Mouse (Mus musculus): ENCODE results near the gene Pip4k2b. TPM values are rescaled to one million over a fixed set of nuclear protein-coding genes. Genes with fewer than 3 reads are reported as not detected.

Pip4k2b gene
- polyA plus RNA-seq, 1 experiment from 2014 or later, result 1.8 TPM

DNA sequence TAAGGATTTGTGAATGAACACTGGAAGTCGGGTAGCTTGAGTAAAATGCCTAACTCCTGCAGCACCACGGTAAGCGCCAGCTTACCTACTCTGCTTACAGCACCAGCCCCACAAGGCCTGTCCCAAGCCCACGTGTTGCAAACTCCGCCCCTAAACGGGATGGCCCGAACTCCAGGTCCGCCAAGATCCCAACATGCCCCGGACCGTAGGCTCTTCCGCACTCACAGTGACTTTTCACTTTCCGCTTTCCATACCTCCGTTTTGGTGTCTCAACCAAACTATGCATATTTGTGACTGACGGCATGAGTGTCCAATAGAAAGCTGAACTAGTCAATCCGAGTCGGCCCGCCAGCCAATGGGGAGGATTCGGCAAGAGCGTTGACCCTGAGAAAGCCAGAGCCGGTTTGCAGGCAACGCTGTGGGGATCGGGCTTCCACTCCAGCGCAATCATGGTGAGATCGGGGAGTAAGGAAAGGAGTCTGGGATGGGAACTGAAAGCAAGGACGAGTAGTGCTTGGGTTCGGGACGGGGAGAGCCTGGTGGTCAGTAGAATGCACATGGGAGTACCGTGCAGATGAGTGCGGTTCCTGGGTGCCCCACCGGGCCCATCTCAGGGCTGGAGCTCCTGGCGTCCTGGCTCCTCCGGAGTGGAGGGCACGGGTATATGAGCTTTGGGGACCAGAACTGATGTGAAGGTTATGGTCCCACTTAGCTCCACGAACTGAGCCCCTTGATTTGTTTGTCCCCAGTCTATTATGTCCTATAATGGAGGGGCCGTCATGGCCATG, 41.3 kb downstream of the Pip4k2b start, which contains the start of gene Psmb3:
Psmb3 (plus strand) TSS at position 361 of the 788 bp plus-strand sequence.
- peak within 1 kb of the TSS; percentile 85 for H3K4me3 ChIP-seq
- peak within 1 kb of the TSS; percentile 91 for H3K27ac ChIP-seq
- DNase-seq (ENCODE audit: low spot score), result peak; percentile 97
- WGBS, result under 1% methylated on average over 35 of the region's 35 CpGs
- no peaks in the 10 kb centered on the region for H3K9me3 ChIP-seq
- H3K36me3 ChIP-seq, result peaks cover 35% of the 10 kb centered on the region
- peaks cover 46% of the 10 kb centered on the region for H3K4me1 ChIP-seq (replicated peaks)
- no peaks in the 10 kb centered on the region for H3K27me3 ChIP-seq (ENCODE audit: insufficient read depth, poor library complexity, severe bottlenecking)

DNA sequence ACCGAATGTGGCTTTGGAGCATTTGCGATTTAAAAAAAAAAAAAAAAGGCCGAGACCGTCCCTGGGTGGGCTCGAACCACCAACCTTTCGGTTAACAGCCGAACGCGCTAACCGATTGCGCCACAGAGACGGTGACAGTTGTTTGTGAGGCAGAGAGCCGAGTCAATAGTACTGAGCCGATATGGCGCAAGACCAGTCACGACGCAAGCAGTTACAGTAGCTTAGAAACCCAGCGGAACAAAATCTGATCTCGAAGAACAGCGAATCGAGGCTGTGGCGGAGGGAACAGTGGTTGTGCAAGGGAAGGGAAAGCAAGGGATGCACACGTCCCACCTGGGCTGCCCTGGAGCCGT, 42.1 kb downstream of the Pip4k2b start:
- Histone ChIP-seq H3K36me3 (peaks cover 26% of the 10 kb centered on the region), H3K4me3 (peak overlapping the region; percentile 85), H3K27ac (peak overlapping the region; percentile 91), H3K4me1 (replicated peaks) (peaks cover 54% of the 10 kb centered on the region), H3K27me3 (ENCODE audit: insufficient read depth, poor library complexity, severe bottlenecking) (no peaks in the 10 kb centered on the region), H3K9me3 (no peaks in the 10 kb centered on the region)
- WGBS, result under 1% methylated on average over 24 of the region's 24 CpGs
- peak; percentile 88 for DNase-seq (ENCODE audit: low spot score)

DNA sequence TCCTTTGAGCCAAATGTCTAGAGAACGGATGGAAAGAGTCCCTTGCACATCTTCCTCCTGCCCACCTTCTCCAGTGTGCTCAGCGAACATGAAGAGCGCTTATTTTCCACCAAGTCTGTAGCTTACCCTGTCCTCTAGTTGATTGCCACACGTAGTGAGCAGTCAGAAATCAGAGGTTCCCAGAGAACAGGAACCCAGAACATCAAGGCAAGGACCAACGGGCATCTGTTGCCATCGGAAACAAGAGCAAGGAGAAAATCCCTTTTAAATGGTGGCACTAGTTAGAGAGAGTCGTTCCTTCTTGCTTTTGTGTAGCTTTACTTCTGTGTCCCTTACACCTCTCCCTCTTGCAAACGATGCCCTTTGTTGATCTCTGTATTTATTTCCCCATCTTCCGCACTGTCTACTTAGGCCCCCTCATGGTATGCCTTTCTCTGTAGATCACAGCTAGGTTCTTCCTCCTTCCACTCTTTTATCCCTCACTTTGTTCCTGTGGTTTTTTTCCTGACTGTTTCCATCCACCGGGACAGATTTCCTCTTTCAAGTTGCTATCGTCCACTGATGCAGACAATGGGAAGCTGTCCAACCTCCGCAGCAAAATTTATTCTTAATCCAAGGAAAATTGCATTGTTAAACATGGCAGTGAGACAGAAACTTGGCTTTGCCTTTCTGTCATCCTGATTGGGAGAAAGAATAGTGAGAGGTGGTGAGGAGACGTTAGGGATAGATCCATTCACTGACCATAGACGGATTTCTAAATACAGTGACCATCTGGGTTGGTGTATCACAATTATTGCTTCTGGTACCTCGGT, 42.7 kb downstream of the Pip4k2b start:
- peak overlapping the region; percentile 85 for H3K4me3 ChIP-seq
- H3K4me1 ChIP-seq (replicated peaks), result peaks cover 60% of the 10 kb centered on the region
- H3K27ac ChIP-seq, result peak overlapping the region; percentile 99; the same call in 1 of the 2 replicates
- 57% methylated on average over 15 of the region's 15 CpGs for WGBS
- no peak for DNase-seq (ENCODE audit: low spot score)
- H3K9me3 ChIP-seq, result no peaks in the 10 kb centered on the region
- peaks cover 20% of the 10 kb centered on the region for H3K36me3 ChIP-seq
- H3K27me3 ChIP-seq (ENCODE audit: insufficient read depth, poor library complexity, severe bottlenecking), result no peaks in the 10 kb centered on the region

DNA sequence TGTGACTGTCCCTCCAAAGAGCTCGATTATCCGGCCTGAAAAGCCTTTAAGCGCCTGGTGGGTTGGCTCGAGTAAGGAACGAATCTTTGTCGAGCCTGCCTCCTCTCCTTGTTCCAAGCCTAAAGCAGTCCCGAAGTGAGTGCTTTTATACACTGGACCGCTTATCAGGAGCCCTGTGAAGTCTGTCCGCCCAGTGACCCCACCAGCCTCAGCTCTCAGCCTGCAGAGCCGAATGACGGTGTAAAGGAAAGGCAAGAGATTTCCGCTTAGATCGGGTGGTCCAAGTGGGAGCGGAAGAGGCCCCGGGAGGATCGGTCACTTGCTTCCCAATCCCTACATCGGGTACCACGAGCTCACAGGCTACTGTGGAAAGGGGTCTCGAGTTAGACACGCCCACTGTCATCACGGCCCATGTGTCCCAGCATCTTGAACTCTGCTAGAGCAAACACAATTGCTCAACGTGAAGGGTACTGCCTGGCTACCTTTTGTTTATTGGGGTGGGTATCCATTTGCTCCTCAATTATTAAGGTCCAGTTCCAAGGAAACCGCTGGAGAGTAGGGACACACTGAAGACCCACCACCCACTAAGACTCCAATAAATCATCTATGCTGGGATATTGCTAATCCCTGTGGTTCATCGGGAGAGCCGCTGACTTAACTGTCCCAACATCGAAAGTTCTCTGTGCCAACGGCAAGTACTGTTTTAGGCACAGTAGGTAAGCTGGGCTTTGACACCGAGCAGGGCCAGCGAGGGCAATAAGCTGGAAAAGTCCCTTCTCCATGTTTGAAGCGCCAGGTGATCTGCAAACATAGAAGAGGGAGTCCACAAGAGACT, 43.5 kb downstream of the Pip4k2b start:
- H3K4me3 ChIP-seq, result peak overlapping the region; percentile 85
- peaks cover 68% of the 10 kb centered on the region for H3K4me1 ChIP-seq (replicated peaks)
- DNase-seq (ENCODE audit: low spot score), result no peak
- peak overlapping the region; percentile 99 for H3K27ac ChIP-seq
- H3K36me3 ChIP-seq, result peaks cover 12% of the 10 kb centered on the region
- H3K27me3 ChIP-seq (ENCODE audit: insufficient read depth, poor library complexity, severe bottlenecking), result no peaks in the 10 kb centered on the region
- H3K9me3 ChIP-seq, result no peaks in the 10 kb centered on the region
- WGBS, result 19% methylated on average over 30 of the region's 30 CpGs

DNA sequence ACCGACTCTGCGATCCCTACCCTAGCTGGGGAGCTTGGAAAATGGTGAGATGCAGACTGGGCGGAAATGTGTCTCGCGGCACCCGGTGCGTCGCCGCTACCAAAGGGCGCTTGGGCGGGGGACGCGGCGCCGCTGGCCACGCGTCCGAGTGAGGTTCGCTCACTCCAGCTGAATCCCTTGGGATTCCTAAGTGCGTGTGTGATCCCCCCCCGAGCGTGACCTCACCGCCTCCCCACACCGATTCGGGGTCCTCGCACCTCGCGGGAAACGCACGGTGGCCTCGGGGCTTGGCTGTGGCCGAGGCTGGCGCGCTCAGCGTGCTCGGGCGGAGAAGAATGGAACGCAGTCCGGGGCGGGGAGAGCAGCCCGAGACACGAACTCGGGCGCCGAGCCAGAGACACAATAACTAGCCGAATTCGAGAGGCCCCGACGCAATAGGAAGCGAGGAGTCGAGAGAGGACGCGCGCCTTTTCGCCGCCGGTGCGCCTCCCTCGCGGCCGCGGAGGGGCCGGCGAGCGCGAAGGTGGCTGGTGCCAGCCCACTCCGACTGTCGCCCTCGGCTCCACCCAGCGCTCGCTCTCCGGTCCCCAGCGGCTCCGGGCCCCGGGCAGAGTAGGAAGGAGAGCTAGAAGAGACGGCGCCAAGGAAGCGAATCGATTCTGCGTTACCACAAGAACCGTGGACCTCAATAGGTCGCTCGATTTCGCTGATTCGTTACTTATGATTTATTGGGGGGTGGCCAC, 44.3 kb downstream of the Pip4k2b start, which contains the start of gene Pcgf2:
Pcgf2 (minus strand) TSS at position 495 of the 743 bp plus-strand sequence.
- H3K27me3 ChIP-seq (ENCODE audit: insufficient read depth, poor library complexity, severe bottlenecking), result no peaks in the 10 kb centered on the region
- H3K27ac ChIP-seq, result peak within 1 kb of the TSS; percentile 99
- peaks cover 12% of the 10 kb centered on the region for H3K36me3 ChIP-seq
- under 1% methylated on average over 85 of the region's 85 CpGs for WGBS
- H3K4me1 ChIP-seq (replicated peaks), result peaks cover 76% of the 10 kb centered on the region
- H3K9me3 ChIP-seq, result no peaks in the 10 kb centered on the region
- peak within 1 kb of the TSS; percentile 85 for H3K4me3 ChIP-seq
- peak; percentile 79 for DNase-seq (ENCODE audit: low spot score)

DNA sequence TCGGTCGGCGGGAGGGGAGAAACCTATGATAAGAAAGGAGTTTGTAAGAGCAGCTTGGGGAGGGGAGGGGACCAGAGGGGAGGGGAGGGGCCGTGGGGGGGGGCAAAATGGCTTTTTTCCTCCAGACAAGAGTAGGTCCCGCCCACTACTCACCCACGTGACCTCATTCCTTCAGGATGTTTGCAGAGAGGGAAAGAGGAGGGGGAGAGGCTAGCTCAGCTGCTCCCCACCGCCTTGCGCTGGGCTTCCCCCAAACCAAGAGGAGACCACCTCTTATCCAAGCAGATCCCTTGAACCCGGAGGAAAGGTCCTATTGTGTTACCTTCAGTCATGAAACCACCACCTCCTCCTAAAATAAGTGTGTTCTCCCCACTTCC, 44.9 kb downstream of the Pip4k2b start:
- Histone ChIP-seq H3K27me3 (ENCODE audit: insufficient read depth, poor library complexity, severe bottlenecking) (no peaks in the 10 kb centered on the region), H3K9me3 (no peaks in the 10 kb centered on the region), H3K36me3 (peaks cover 7% of the 10 kb centered on the region; the same call in 1 of the 2 replicates), H3K4me1 (replicated peaks) (peaks cover 80% of the 10 kb centered on the region), H3K4me3 (peak overlapping the region; percentile 85), H3K27ac (peak overlapping the region; percentile 99)
- peak; percentile 96 for DNase-seq (ENCODE audit: low spot score)
- WGBS, result 0% methylated on average over 6 of the region's 9 CpGs

DNA sequence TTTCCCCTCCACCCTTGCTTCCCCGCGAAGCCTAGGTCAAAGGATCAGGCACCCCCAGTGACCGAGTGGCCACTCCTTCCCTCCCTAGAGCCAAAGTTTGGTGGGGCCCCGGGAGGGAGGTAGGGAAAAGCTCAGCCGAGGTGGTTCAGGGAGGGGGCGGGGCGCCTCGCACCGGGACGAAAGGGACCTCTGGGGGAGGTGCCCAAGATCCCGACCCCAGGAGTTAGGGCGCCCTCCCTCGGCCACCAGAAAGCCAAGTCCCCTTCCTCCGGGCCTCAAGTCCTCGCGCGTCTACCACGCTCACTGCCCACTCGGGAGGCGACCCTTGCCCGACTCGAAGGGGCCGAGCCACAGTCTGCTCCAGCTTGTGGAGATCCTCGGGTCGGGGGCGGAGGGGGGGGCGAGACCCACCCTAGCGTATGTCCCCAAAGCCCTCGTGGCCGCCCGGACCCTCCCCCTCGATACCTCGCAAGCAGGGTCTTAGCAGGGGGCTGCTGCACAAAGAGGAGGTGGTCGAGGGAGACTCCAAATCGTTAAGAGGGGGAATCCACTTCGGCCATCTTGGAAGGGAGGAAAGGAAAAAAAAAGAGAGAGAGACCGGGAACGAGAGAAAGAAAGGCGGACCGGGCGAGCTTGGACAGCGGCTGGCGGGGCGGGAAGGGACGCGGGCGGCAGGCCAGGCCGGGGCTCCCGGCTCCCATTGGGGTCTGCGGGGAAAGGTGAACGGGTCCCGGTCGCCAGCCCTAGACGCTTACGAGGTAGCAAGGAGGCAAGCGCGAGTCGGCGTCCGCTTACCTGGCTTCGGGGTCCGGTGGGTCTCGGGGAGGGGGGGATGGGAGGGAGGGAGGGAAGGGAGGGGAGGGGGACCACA, 45.5 kb downstream of the Pip4k2b start:
- H3K27ac ChIP-seq, result peak overlapping the region; percentile 99
- DNase-seq (ENCODE audit: low spot score), result peak; percentile 86
- H3K4me3 ChIP-seq, result peak overlapping the region; percentile 85
- peaks cover 79% of the 10 kb centered on the region for H3K4me1 ChIP-seq (replicated peaks)
- no peaks in the 10 kb centered on the region for H3K9me3 ChIP-seq
- no peaks in the 10 kb centered on the region for H3K27me3 ChIP-seq (ENCODE audit: insufficient read depth, poor library complexity, severe bottlenecking)
- peaks cover 10% of the 10 kb centered on the region; the same call in 1 of the 2 replicates for H3K36me3 ChIP-seq
- WGBS, result under 1% methylated on average over 63 of the region's 63 CpGs

DNA sequence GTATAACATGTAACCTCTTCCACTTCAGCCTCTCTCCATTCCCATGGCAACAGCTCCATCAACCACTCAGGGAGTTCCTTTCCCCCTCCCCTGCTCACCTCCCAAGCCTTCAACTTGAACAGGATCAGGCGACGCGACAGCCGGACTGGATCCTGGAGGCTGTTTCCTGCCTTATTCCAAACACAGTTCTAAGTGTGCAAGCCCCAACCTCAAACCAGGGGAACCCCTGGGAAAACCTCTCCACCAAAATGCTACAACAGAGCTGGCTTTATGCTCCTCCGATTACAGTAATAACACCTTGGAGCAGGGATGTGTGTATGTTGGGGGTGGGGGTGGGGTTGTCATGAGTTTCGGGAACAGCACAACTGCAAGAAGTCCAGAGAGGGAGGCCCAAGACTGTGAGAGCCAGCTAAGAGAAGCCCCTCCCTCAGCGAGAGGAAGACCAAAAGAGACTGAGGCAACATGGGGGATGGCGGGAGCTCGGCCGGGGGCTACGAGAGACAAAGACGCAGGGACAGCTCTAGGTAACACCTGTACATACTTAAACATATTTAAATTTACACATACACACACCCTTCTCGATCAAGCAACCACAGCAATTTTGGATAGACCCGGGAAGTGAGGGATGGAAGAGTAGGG, 46.5 kb downstream of the Pip4k2b start:
- H3K27me3 ChIP-seq (ENCODE audit: insufficient read depth, poor library complexity, severe bottlenecking), result no peaks in the 10 kb centered on the region
- DNase-seq (ENCODE audit: low spot score), result peak; percentile 48
- peak overlapping the region; percentile 85 for H3K4me3 ChIP-seq
- no peaks in the 10 kb centered on the region for H3K9me3 ChIP-seq
- peaks cover 74% of the 10 kb centered on the region for H3K4me1 ChIP-seq (replicated peaks)
- H3K36me3 ChIP-seq, result peaks cover 18% of the 10 kb centered on the region
- WGBS, result 3% methylated on average over 14 of the region's 14 CpGs
- peak overlapping the region; percentile 99 for H3K27ac ChIP-seq

DNA sequence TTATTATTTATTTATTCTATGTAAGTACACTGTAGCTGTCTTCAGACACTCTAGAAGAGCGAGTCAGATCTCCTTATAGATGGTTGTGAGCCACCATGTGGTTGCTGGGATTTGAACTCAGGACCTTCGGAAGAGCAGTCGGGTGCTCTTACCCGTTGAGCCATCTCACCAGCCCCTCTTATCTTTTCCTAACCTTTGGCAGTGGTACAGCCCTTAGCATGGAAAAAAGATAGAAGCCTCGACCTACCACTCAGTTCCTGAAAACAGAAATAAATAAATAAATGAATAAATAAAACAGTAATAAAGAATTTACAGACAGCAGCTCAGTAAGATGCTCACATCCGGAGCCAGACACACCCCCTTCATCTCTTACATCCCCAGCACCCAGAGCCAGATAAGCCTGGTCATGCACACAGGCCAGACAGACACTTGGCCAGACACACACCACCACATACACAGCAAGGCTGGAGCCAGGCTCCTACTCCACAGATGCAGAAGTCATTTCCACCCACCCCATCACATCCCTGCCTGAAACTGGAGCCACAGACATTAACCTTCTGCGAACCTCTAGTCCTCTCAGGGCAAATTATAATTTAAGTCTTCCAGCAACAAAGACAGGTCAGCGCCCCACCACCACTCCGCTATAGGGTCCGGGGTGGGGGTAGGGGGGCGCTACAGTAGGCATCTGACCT, 47.2 kb downstream of the Pip4k2b start:
- Histone ChIP-seq H3K27ac (peak overlapping the region; percentile 99), H3K27me3 (ENCODE audit: insufficient read depth, poor library complexity, severe bottlenecking) (no peaks in the 10 kb centered on the region), H3K36me3 (peaks cover 25% of the 10 kb centered on the region), H3K9me3 (no peaks in the 10 kb centered on the region), H3K4me1 (replicated peaks) (peaks cover 74% of the 10 kb centered on the region), H3K4me3 (peak overlapping the region; percentile 85)
- no peak for DNase-seq (ENCODE audit: low spot score)
- WGBS, result 66% methylated on average over 11 of the region's 11 CpGs

DNA sequence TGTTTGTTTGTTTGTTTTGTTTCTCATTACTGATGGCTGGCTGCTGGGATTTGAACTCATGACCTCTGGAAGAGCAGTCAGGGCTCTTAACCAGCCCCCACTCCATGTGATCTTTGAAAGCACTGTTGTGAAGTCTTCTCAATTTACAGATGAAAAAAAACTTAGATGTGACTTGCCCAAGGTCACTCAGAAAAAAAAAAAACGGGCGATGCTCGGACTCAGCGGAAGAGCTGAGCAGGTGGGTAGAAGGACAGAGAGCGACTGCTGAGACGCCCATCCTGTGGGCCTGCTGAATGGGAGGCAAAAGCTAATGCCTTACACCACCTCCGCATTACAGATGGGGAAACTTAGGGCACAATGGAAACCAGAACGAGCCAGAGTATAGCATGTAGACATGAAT, 47.8 kb downstream of the Pip4k2b start:
- Histone ChIP-seq H3K4me3 (0 out of 2 replicates have a peak overlapping the region, but pooled peaks have one; percentile 33), H3K27ac (no peak overlapping the region), H3K9me3 (no peaks in the 10 kb centered on the region), H3K36me3 (peaks cover 32% of the 10 kb centered on the region), H3K27me3 (ENCODE audit: insufficient read depth, poor library complexity, severe bottlenecking) (no peaks in the 10 kb centered on the region), H3K4me1 (replicated peaks) (peaks cover 68% of the 10 kb centered on the region)
- WGBS, result 70% methylated on average over 8 of the region's 8 CpGs
- no peak for DNase-seq (ENCODE audit: low spot score)

All from hindbrain, embryonic 10.5 days (tissue).